Mouse (Mus musculus) MEL (cell line): ENCODE results near the gene Zfp65.

Experiments
- CHD1 ChIP-seq: IDR thresholded peaks from 2 replicates; pipeline ENCODE4 v1.6.1; 2012; ENCODE audit warnings: low read depth, mild to moderate bottlenecking, inconsistent platforms, low read length, improper control_type of control experiment
- CTCF ChIP-seq, 3 experiments: IDR thresholded peaks in 2 of 3; conservative IDR thresholded peaks in 1 of 3; 2 replicates each; pipeline ENCODE4 v1.5.1; 2011 to 2012; ENCODE audit warnings: low read length in 3 of 3, low read depth in 2 of 3, mild to moderate bottlenecking in 2 of 3, improper control_type of control experiment in 1 of 3, inconsistent platforms in 1 of 3, mixed read lengths in 1 of 3, moderate library complexity in 1 of 3; ENCODE audit not compliant: control insufficient read depth in 1 of 3, insufficient read depth in 1 of 3, poor library complexity in 1 of 3, severe bottlenecking in 1 of 3
- EP300 ChIP-seq, 2 experiments: IDR thresholded peaks; 2 replicates each; pipeline ENCODE4 v1.6.1; 2011; ENCODE audit warnings: improper control_type of control experiment in 2 of 2, low read length in 2 of 2, low read depth in 1 of 2, mild to moderate bottlenecking in 1 of 2
- POLR2AphosphoS5 ChIP-seq: IDR thresholded peaks from 2 replicates; pipeline ENCODE4 v1.6.1; 2012; ENCODE audit warnings: low read depth, borderline replicate concordance, mild to moderate bottlenecking, inconsistent platforms, low read length, moderate library complexity, mixed read lengths
- UBTF ChIP-seq: IDR thresholded peaks from 2 replicates; pipeline ENCODE4 v1.6.1; 2012; ENCODE audit warnings: low read depth, mild to moderate bottlenecking, inconsistent platforms, low read length, improper control_type of control experiment, moderate library complexity, borderline replicate concordance; ENCODE audit not compliant: insufficient read depth

DNA sequence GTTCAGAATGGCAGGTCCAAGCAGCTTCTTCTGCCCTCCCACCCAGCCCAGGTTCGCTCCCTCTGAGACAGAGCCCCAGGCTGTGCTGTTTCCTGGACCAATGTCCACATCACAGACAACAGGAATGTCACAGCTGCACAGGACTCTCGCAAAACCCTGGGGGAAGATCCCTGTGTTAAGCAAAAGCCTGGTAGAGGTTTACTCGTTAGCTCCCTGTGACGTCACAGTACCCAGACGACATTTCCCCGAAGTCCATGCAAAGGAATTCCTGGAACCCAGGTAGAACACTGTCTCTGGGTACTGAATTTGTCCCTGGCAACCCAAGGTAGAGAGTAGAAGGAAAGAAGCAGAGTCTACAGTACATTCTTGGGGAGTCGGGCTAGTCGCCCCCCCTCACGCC lies 14.9 kb upstream of the Zfp65 start:
- TF ChIP-seq UBTF (no peak), CTCF (IDR thresholded peaks at IDR 0.05 in 2 of 3, conservative IDR thresholded peaks at IDR 0.05 in 1 of 3; ENCODE audit: control insufficient read depth in 1 of 3, insufficient read depth in 1 of 3, low read depth in 2 of 3, low read length in 3 of 3, poor library complexity in 1 of 3, severe bottlenecking in 1 of 3) (no peak), POLR2AphosphoS5 (no peak), CHD1 (no peak), EP300 (IDR thresholded peaks at IDR 0.05; ENCODE audit: low read depth in 1 of 2, low read length in 2 of 2) (no peak)
